Mouse (Mus musculus) limb, embryonic 10.5 days (tissue): ENCODE results near the gene Csrnp1. TPM values are rescaled to one million over a fixed set of nuclear protein-coding genes. Genes with fewer than 3 reads are reported as not detected.

Experiments used
- DNase-seq: peaks from one replicate; pipeline ENCODE4 v3.0.0-alpha.2; 2017; ENCODE audit warnings: low spot score
- H3K27ac ChIP-seq: fragments of 300-500 bp; sonication (generic); 2 replicates; pipeline ENCODE4 v1.5.1; 2016; ENCODE audit warnings: mild to moderate bottlenecking
- H3K27me3 ChIP-seq: fragments of 300-500 bp; sonication (generic); 2 replicates; pipeline ENCODE4 v1.6.1; 2016; ENCODE audit warnings: low read depth, mild to moderate bottlenecking; ENCODE audit not compliant: poor library complexity, severe bottlenecking
- H3K36me3 ChIP-seq: fragments of 300-500 bp; sonication (generic); 2 replicates; pipeline ENCODE4 v1.6.1; 2016; ENCODE audit warnings: mild to moderate bottlenecking, moderate library complexity
- H3K4me1 ChIP-seq: fragments of 300-500 bp; sonication (generic); 2 replicates; pipeline ENCODE4 v1.6.1; 2016
- H3K4me3 ChIP-seq: fragments of 300-500 bp; sonication (generic); 2 replicates; pipeline ENCODE4 v1.5.1; 2016; ENCODE audit warnings: mild to moderate bottlenecking, moderate library complexity
- H3K9me3 ChIP-seq: fragments of 300-500 bp; sonication (generic); replicated peaks from 2 replicates; pipeline ENCODE4 v1.6.1; 2016; ENCODE audit warnings: mild to moderate bottlenecking
- WGBS: fragments of 180-500 bp; shearing (Covaris S2); methylation state at CpG from one replicate; pipeline ENCODE4 v1.1.7; 2016; 5-methylcytosine and 5-hydroxymethylcytosine counted together
- polyA plus RNA-seq: library from polyadenylated mRNA; unstranded; fragments of >200 nt; fragmentation: Nextera tagmentation; extraction: Ambion mirVana; gene quantifications from 2 replicates; pipeline ENCODE4 v1.2.1, GENCODE M21; 2016

Csrnp1 gene
- polyA plus RNA-seq, 1 experiment from 2014 or later = 3.5 TPM

- no peaks in the 10 kb centered on the region for H3K9me3 ChIP-seq
- DNase-seq = no peak
- no peak overlapping the region for H3K27ac ChIP-seq
- no peaks in the 10 kb centered on the region for H3K27me3 ChIP-seq
- peaks cover 24% of the 10 kb centered on the region for H3K4me1 ChIP-seq
- peaks cover 41% of the 10 kb centered on the region for H3K36me3 ChIP-seq
- WGBS = 92% methylated on average over 12 of the region's 12 CpGs
- no peak overlapping the region for H3K4me3 ChIP-seq
Measured at GRCm38 (mm10) chr9:119972582-119972981, 11.9 kb downstream of the Csrnp1 start.

- peaks cover 19% of the 10 kb centered on the region for H3K4me1 ChIP-seq
- no peak for DNase-seq
- H3K27ac ChIP-seq = no peak overlapping the region
- peaks cover 41% of the 10 kb centered on the region for H3K36me3 ChIP-seq
- WGBS = 94% methylated on average over 10 of the region's 10 CpGs
- H3K4me3 ChIP-seq = no peak overlapping the region
- no peaks in the 10 kb centered on the region for H3K9me3 ChIP-seq
- no peaks in the 10 kb centered on the region for H3K27me3 ChIP-seq
Measured at GRCm38 (mm10) chr9:119972166-119972565, 12.3 kb downstream of the Csrnp1 start.

- H3K9me3 ChIP-seq = no peaks in the 10 kb centered on the region
- no peak for DNase-seq
- peaks cover 41% of the 10 kb centered on the region for H3K36me3 ChIP-seq
- no peak overlapping the region; the same call in 1 of the 2 replicates for H3K27ac ChIP-seq
- 89% methylated on average over 7 of the region's 7 CpGs for WGBS
- H3K4me1 ChIP-seq = peaks cover 11% of the 10 kb centered on the region
- H3K4me3 ChIP-seq = no peak overlapping the region
- H3K27me3 ChIP-seq = no peaks in the 10 kb centered on the region
Measured at GRCm38 (mm10) chr9:119970763-119971656, 13.4 kb downstream of the Csrnp1 start.

- H3K27ac ChIP-seq = no peak overlapping the region
- H3K9me3 ChIP-seq = no peaks in the 10 kb centered on the region
- H3K27me3 ChIP-seq = no peaks in the 10 kb centered on the region
- 37% methylated on average over 6 of the region's 6 CpGs for WGBS
- DNase-seq = peak; percentile 72
- H3K4me1 ChIP-seq = peaks cover 11% of the 10 kb centered on the region
- H3K4me3 ChIP-seq = no peak overlapping the region
- peaks cover 39% of the 10 kb centered on the region for H3K36me3 ChIP-seq
Measured at GRCm38 (mm10) chr9:119970221-119970620, 14.2 kb downstream of the Csrnp1 start.

GRCm38 (mm10) chr9:119969811-119970210 is 14.6 kb downstream of the Csrnp1 start:
- H3K4me1 ChIP-seq = peaks cover 11% of the 10 kb centered on the region

GRCm38 (mm10) chr9:119966221-119966910 is 18.1 kb downstream of the Csrnp1 start:
- 85% methylated on average over 26 of the region's 26 CpGs for WGBS
- no peaks in the 10 kb centered on the region for H3K9me3 ChIP-seq
- no peak for DNase-seq
- H3K27me3 ChIP-seq = no peaks in the 10 kb centered on the region; the same call in 1 of the 2 replicates
- peaks cover 2% of the 10 kb centered on the region for H3K36me3 ChIP-seq
- H3K4me3 ChIP-seq = no peak overlapping the region
- peaks cover 20% of the 10 kb centered on the region for H3K4me1 ChIP-seq
- H3K27ac ChIP-seq = no peak overlapping the region

More at GRCm38 (mm10) chr9:119969811-119970210, 14.6 kb downstream of the Csrnp1 start:
- H3K9me3 ChIP-seq = no peaks in the 10 kb centered on the region
- H3K27ac ChIP-seq = no peak overlapping the region
- no peak overlapping the region for H3K4me3 ChIP-seq
- H3K27me3 ChIP-seq = no peaks in the 10 kb centered on the region
- H3K36me3 ChIP-seq = peaks cover 37% of the 10 kb centered on the region
- 82% methylated on average over 7 of the region's 7 CpGs for WGBS
- DNase-seq = no peak

GRCm38 (mm10) chr9:119965186-119965585 is 19.3 kb downstream of the Csrnp1 start:
- Histone ChIP-seq H3K36me3 (no peaks in the 10 kb centered on the region), H3K27ac (no peak overlapping the region), H3K9me3 (no peaks in the 10 kb centered on the region), H3K27me3 (no peaks in the 10 kb centered on the region; the same call in 1 of the 2 replicates), H3K4me1 (peaks cover 13% of the 10 kb centered on the region), H3K4me3 (no peak overlapping the region)
- WGBS = 85% methylated on average over 3 of the region's 3 CpGs
- no peak for DNase-seq

GRCm38 (mm10) chr9:119964206-119964605 is 20.3 kb downstream of the Csrnp1 start:
- H3K4me1 ChIP-seq = peaks cover 10% of the 10 kb centered on the region
- no peaks in the 10 kb centered on the region for H3K36me3 ChIP-seq
- no peak overlapping the region for H3K27ac ChIP-seq
- DNase-seq = no peak
- no peak overlapping the region for H3K4me3 ChIP-seq
- 75% methylated on average over 3 of the region's 3 CpGs for WGBS
- no peaks in the 10 kb centered on the region for H3K9me3 ChIP-seq
- no peaks in the 10 kb centered on the region; the same call in 1 of the 2 replicates for H3K27me3 ChIP-seq

GRCm38 (mm10) chr9:119962987-119963667 is 21.3 kb downstream of the Csrnp1 start:
- DNase-seq = peak; percentile 87
- peak overlapping the region; percentile 29 for H3K4me3 ChIP-seq
- H3K4me1 ChIP-seq = peaks cover 14% of the 10 kb centered on the region
- peak overlapping the region; percentile 50; the same call in 1 of the 2 replicates for H3K27ac ChIP-seq
- H3K27me3 ChIP-seq = no peaks in the 10 kb centered on the region; the same call in 1 of the 2 replicates
- WGBS = 7% methylated on average over 21 of the region's 21 CpGs
- H3K36me3 ChIP-seq = no peaks in the 10 kb centered on the region
- H3K9me3 ChIP-seq = no peaks in the 10 kb centered on the region

GRCm38 (mm10) chr9:119962216-119962615 is 22.2 kb downstream of the Csrnp1 start:
- H3K4me3 ChIP-seq = no peak overlapping the region
- WGBS = 72% methylated on average over 4 of the region's 4 CpGs

GRCm38 (mm10) chr9:119958835-119959234 is 25.6 kb downstream of the Csrnp1 start:
- 84% methylated on average over 9 of the region's 9 CpGs for WGBS
- Histone ChIP-seq H3K36me3 (no peaks in the 10 kb centered on the region), H3K4me1 (peaks cover 14% of the 10 kb centered on the region), H3K9me3 (no peaks in the 10 kb centered on the region), H3K27ac (no peak overlapping the region), H3K4me3 (no peak overlapping the region), H3K27me3 (no peaks in the 10 kb centered on the region; the same call in 1 of the 2 replicates)
- DNase-seq = no peak

More at GRCm38 (mm10) chr9:119962216-119962615, 22.2 kb downstream of the Csrnp1 start:
- Histone ChIP-seq H3K9me3 (no peaks in the 10 kb centered on the region), H3K27ac (no peak overlapping the region), H3K27me3 (no peaks in the 10 kb centered on the region; the same call in 1 of the 2 replicates), H3K4me1 (peaks cover 14% of the 10 kb centered on the region), H3K36me3 (no peaks in the 10 kb centered on the region)
- DNase-seq = no peak

- Histone ChIP-seq H3K4me1 (peaks cover 4% of the 10 kb centered on the region), H3K27ac (no peak overlapping the region), H3K4me3 (no peak overlapping the region), H3K36me3 (no peaks in the 10 kb centered on the region), H3K9me3 (no peaks in the 10 kb centered on the region), H3K27me3 (no peaks in the 10 kb centered on the region)
- DNase-seq = no peak
- 88% methylated on average over 9 of the region's 9 CpGs for WGBS
Measured at GRCm38 (mm10) chr9:119951388-119951787, 33.1 kb downstream of the Csrnp1 start.
